In the genomic region with DNA sequence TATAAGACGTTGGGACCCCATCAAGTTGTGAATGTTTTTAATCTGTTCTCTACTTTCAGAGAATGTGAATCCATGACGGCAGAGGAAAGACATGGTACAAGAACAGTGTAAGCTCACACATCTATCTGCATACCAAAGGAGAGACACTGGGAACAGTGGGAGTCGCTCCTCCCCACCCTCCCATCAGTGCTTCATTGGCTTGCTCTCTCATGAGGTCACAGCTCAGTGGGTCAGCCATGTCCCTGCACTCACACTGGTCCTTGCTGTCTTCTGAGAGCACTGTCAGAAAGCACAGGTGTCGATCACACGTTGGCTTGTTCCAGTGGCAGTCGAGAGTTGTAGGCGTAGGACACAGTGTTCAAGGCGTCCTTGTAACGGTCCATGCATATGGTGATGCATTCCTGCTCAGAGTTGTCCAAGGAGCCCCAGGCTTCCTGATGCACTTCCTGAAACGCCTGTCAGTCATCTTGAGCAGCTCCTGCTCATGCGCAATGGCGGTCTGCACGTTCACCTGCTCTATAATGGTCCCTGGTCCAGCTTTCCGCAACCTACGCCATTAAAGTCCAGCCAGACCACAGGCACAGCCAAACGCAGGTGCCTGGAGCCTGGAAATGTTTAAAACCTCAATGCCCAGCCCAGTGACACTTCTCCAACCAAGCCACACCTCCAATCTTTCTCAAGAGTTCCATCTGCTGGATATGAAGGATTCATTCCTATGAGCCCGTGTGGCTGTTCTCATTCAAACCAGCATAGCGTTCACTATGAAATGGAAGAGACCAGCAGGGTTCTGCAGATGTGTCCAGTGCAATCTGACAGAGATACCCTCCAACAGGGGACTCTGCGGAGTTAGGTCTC, we compare ENCODE assay signal across 8 mouse cellular contexts. TPM values are rescaled to one million over a fixed set of nuclear protein-coding genes. Genes with fewer than 3 reads are reported as not detected.
DNase-seq lines count a peak whose midpoint lies in the region; ATAC-seq and TF ChIP-seq lines count a peak whose summit lies in the region.

No protein-coding gene starts in this region.

- H3K4me2 ChIP-seq in limb, embryonic 14.5 days (replicated peaks; ENCODE audit: low read depth, low read length, severe bottlenecking): peak overlapping the region; percentile 56
- no peak overlapping the region for H3K4me2 ChIP-seq in stomach, postnatal 0 days (replicated peaks; ENCODE audit: low read depth)

- no peak for TF ChIP-seq POLR2A in spleen, adult 2 months (IDR thresholded peaks at IDR 0.05; ENCODE audit: low read depth, low read length)
- TF ChIP-seq POLR2A in limb, embryonic 14.5 days (IDR thresholded peaks at IDR 0.05; ENCODE audit: borderline replicate concordance, extremely low read depth, insufficient read depth, insufficient read length): no peak

- no peak for ATAC-seq in limb, embryonic 14.5 days (ENCODE audit: low FRiP score, low read depth)
- ATAC-seq in stomach, postnatal 0 days (ENCODE audit: low FRiP score, low TSS enrichment): no peak

- 0 out of 2 replicates have a peak, but pooled peaks cover 2% of the 10 kb centered on the region for H3K36me3 ChIP-seq in spleen, adult 2 months (ENCODE audit: control insufficient read depth, insufficient read depth, low read length)
- H3K36me3 ChIP-seq in limb, embryonic 14.5 days (ENCODE audit: control insufficient read depth, insufficient read depth, low read length): no peaks in the 10 kb centered on the region
- H3K36me3 ChIP-seq in stomach, postnatal 0 days (ENCODE audit: control insufficient read depth, insufficient read depth, low read length): no peaks in the 10 kb centered on the region

- TF ChIP-seq EP300 in stomach, postnatal 0 days (optimal IDR thresholded peaks at IDR 0.05): no peak

- no peak overlapping the region for H3K4me3 ChIP-seq in spleen, adult 2 months (ENCODE audit: extremely low read depth, insufficient read depth, insufficient read length)
- no peak overlapping the region for H3K4me3 ChIP-seq in limb, embryonic 14.5 days (replicated peaks; ENCODE audit: low read length)
- no peak overlapping the region for H3K4me3 ChIP-seq in stomach, postnatal 0 days (ENCODE audit: low read depth, low read length)

- H3K27ac ChIP-seq in spleen, adult 2 months (ENCODE audit: insufficient read depth, low read length): peak overlapping the region; percentile 88
- no peak overlapping the region for H3K27ac ChIP-seq in limb, embryonic 14.5 days (replicated peaks; ENCODE audit: low read depth, low read length)
- peak overlapping the region; percentile 49; the same call in 1 of the 2 replicates for H3K27ac ChIP-seq in stomach, postnatal 0 days (replicated peaks)

- 84% methylated on average over 19 of the region's 19 CpGs for WGBS in spleen, adult 2 months
- WGBS in limb, embryonic 14.5 days: 73% methylated on average over 19 of the region's 19 CpGs
- 75% methylated on average over 19 of the region's 19 CpGs for WGBS in stomach, postnatal 0 days

- no peak overlapping the region for H3K9ac ChIP-seq in limb, embryonic 14.5 days (ENCODE audit: low read depth, low read length, severe bottlenecking)
- H3K9ac ChIP-seq in stomach, postnatal 0 days (ENCODE audit: low read length): no peak overlapping the region

- H3K27me3 ChIP-seq in spleen, adult 2 months (ENCODE audit: control insufficient read depth, insufficient read depth, low read length): no peaks in the 10 kb centered on the region
- H3K27me3 ChIP-seq in limb, embryonic 14.5 days (ENCODE audit: control insufficient read depth, insufficient read depth, low read length): peaks cover 29% of the 10 kb centered on the region
- no peaks in the 10 kb centered on the region; the same call in 1 of the 2 replicates for H3K27me3 ChIP-seq in stomach, postnatal 0 days (ENCODE audit: control insufficient read depth, insufficient read depth, low read length)

- no peaks in the 10 kb centered on the region for H3K9me3 ChIP-seq in limb, embryonic 14.5 days (ENCODE audit: control insufficient read depth, low read length)
- H3K9me3 ChIP-seq in stomach, postnatal 0 days (ENCODE audit: control insufficient read depth, low read length): no peaks in the 10 kb centered on the region

- peak; percentile 38 for DNase-seq in cerebellum, adult 9-11 months
- no peak for DNase-seq in cerebellum, postnatal 25 days
- DNase-seq in spleen, adult 2 months (ENCODE audit: low read depth in 1 of 2, low spot score in 2 of 2): no peak
- DNase-seq in spleen, postnatal 4 days (ENCODE audit: low spot score in 2 of 2): no peak
- peak; percentile 14 for DNase-seq in limb, embryonic 14.5 days (ENCODE audit: low spot score)
- DNase-seq in stomach, postnatal 0 days (ENCODE audit: low spot score): no peak
- DNase-seq in testis, postnatal 14 days (ENCODE audit: low spot score): no peak
- DNase-seq in layer of hippocampus, adult 9-11 months: no peak

- TF ChIP-seq CTCF in spleen, adult 2 months (IDR thresholded peaks at IDR 0.05; ENCODE audit: extremely low read depth, insufficient read depth, insufficient read length, insufficient replicate concordance): no peak
- TF ChIP-seq CTCF in stomach, postnatal 0 days (IDR thresholded peaks at IDR 0.05; ENCODE audit: low read depth): no peak

- peaks cover 22% of the 10 kb centered on the region for H3K4me1 ChIP-seq in spleen, adult 2 months (ENCODE audit: control insufficient read depth, insufficient read depth, insufficient read length)
- no peaks in the 10 kb centered on the region for H3K4me1 ChIP-seq in limb, embryonic 14.5 days (ENCODE audit: control insufficient read depth, insufficient read depth, low read length)
- 0 out of 2 replicates have a peak, but pooled peaks cover 2% of the 10 kb centered on the region for H3K4me1 ChIP-seq in stomach, postnatal 0 days (replicated peaks; ENCODE audit: control insufficient read depth, insufficient read depth)

RNA-seq across cellular contexts. Expression of gene H2-K1, which starts 19.7 kb away (rescaled TPM):
- polyA plus RNA-seq in spleen, adult 2 months (2012; rRNA removed): 5,070 and 5,425 TPM in 2 replicates
- polyA plus RNA-seq in limb, embryonic 14.5 days (2012; rRNA removed): 27.0 and 31.5 TPM in 2 replicates
- polyA plus RNA-seq in limb, embryonic 14.5 days (2014; fragmentation: Nextera tagmentation; extraction: Ambion mirVana): 17.7 and 25.5 TPM in 2 replicates
- 129 and 130 TPM in 2 replicates for polyA plus RNA-seq in stomach, postnatal 0 days (2015; fragmentation: Nextera tagmentation; extraction: Ambion mirVana)

RNA-seq across cellular contexts. Expression of gene Rps18, which starts 24.6 kb away (rescaled TPM):
- polyA plus RNA-seq in spleen, adult 2 months (2012; rRNA removed): 476 and 550 TPM in 2 replicates
- polyA plus RNA-seq in limb, embryonic 14.5 days (2012; rRNA removed): 1,284 and 1,402 TPM in 2 replicates
- polyA plus RNA-seq in limb, embryonic 14.5 days (2014; fragmentation: Nextera tagmentation; extraction: Ambion mirVana): 2,129 and 2,245 TPM in 2 replicates
- 1,740 and 1,781 TPM in 2 replicates for polyA plus RNA-seq in stomach, postnatal 0 days (2015; fragmentation: Nextera tagmentation; extraction: Ambion mirVana)

RNA-seq across cellular contexts. Expression of gene Vps52, which starts 24.8 kb away (rescaled TPM):
- 58.0 and 73.2 TPM in 2 replicates for polyA plus RNA-seq in spleen, adult 2 months (2012; rRNA removed)
- polyA plus RNA-seq in limb, embryonic 14.5 days (2012; rRNA removed): 48.8 and 62.7 TPM in 2 replicates
- 38.6 and 43.4 TPM in 2 replicates for polyA plus RNA-seq in limb, embryonic 14.5 days (2014; fragmentation: Nextera tagmentation; extraction: Ambion mirVana)
- 24.7 and 26.3 TPM in 2 replicates for polyA plus RNA-seq in stomach, postnatal 0 days (2015; fragmentation: Nextera tagmentation; extraction: Ambion mirVana)

RNA-seq across cellular contexts. Expression of gene B3galt4, which starts 29.1 kb away (rescaled TPM):
- 18.9 and 20.6 TPM in 2 replicates for polyA plus RNA-seq in spleen, adult 2 months (2012; rRNA removed)
- 7.7 and 9.3 TPM in 2 replicates for polyA plus RNA-seq in limb, embryonic 14.5 days (2012; rRNA removed)
- 4.0 and 6.6 TPM in 2 replicates for polyA plus RNA-seq in limb, embryonic 14.5 days (2014; fragmentation: Nextera tagmentation; extraction: Ambion mirVana)
- polyA plus RNA-seq in stomach, postnatal 0 days (2015; fragmentation: Nextera tagmentation; extraction: Ambion mirVana): 15.0 and 15.2 TPM in 2 replicates

RNA-seq across cellular contexts. Expression of gene Wdr46, which starts 39.9 kb away (rescaled TPM):
- 20.5 and 26.7 TPM in 2 replicates for polyA plus RNA-seq in spleen, adult 2 months (2012; rRNA removed)
- polyA plus RNA-seq in limb, embryonic 14.5 days (2012; rRNA removed): 30.5 and 30.9 TPM in 2 replicates
- 21.6 and 25.0 TPM in 2 replicates for polyA plus RNA-seq in limb, embryonic 14.5 days (2014; fragmentation: Nextera tagmentation; extraction: Ambion mirVana)
- polyA plus RNA-seq in stomach, postnatal 0 days (2015; fragmentation: Nextera tagmentation; extraction: Ambion mirVana): 17.1 and 20.2 TPM in 2 replicates

Comparison
In these comparisons a context has a peak if more than half of its experiments do, and no peak if none do; other contexts are left out.
1. DNase-seq: peak in cerebellum, adult 9-11 months (single experiment) and limb, embryonic 14.5 days (single experiment); none in cerebellum, postnatal 25 days (0 of 2), spleen, adult 2 months (0 of 2), spleen, postnatal 4 days (0 of 2), stomach, postnatal 0 days (single experiment), testis, postnatal 14 days (single experiment) and layer of hippocampus, adult 9-11 months (single experiment).
2. RNA of gene H2-K1, which starts 19.7 kb away (polyA plus RNA-seq): 5,070 to 5,425 TPM in spleen, adult 2 months; 129 to 130 TPM in stomach, postnatal 0 days and 17.7 to 31.5 TPM in limb, embryonic 14.5 days; every median in the first group is over 10 times any median in the second.